Mouse (Mus musculus): ENCODE measurements around the gene Slc4a4. TPM values are rescaled to one million over a fixed set of nuclear protein-coding genes. Genes with fewer than 3 reads are reported as not detected.
A peak's percentile ranks its signal among the peaks of the same experiment; 100 is the strongest.

Gene Slc4a4
- polyA plus RNA-seq, 1 experiment = 6.3 TPM

- DNase-seq (ENCODE audit: low read depth) = no peak
Observed at GRCm38 (mm10) chr5:88917221-88917620, 30.6 kb downstream of the Slc4a4 start.

GRCm38 (mm10) chr5:88917630-88918029, 31.0 kb downstream of the Slc4a4 start:
- no peak for TF ChIP-seq CTCF (IDR thresholded peaks at IDR 0.05; ENCODE audit: borderline replicate concordance, extremely low read depth, insufficient read depth, insufficient read length)
- TF ChIP-seq POLR2A (IDR thresholded peaks at IDR 0.05; ENCODE audit: borderline replicate concordance, extremely low read depth, insufficient read depth, insufficient read length, poor library complexity, severe bottlenecking) = no peak

More at GRCm38 (mm10) chr5:88917221-88917620, 30.6 kb downstream of the Slc4a4 start:
- no peak for TF ChIP-seq CTCF (IDR thresholded peaks at IDR 0.05; ENCODE audit: borderline replicate concordance, extremely low read depth, insufficient read depth, insufficient read length)
- TF ChIP-seq POLR2A (IDR thresholded peaks at IDR 0.05; ENCODE audit: borderline replicate concordance, extremely low read depth, insufficient read depth, insufficient read length, poor library complexity, severe bottlenecking) = no peak

GRCm38 (mm10) chr5:88918538-88918937, 31.9 kb downstream of the Slc4a4 start:
- TF ChIP-seq CTCF (IDR thresholded peaks at IDR 0.05; ENCODE audit: borderline replicate concordance, extremely low read depth, insufficient read depth, insufficient read length) = no peak
- TF ChIP-seq POLR2A (IDR thresholded peaks at IDR 0.05; ENCODE audit: borderline replicate concordance, extremely low read depth, insufficient read depth, insufficient read length, poor library complexity, severe bottlenecking) = no peak
- DNase-seq (ENCODE audit: low read depth) = no peak

More at GRCm38 (mm10) chr5:88917630-88918029, 31.0 kb downstream of the Slc4a4 start:
- no peak for DNase-seq (ENCODE audit: low read depth)

- TF ChIP-seq CTCF (IDR thresholded peaks at IDR 0.05; ENCODE audit: borderline replicate concordance, extremely low read depth, insufficient read depth, insufficient read length) = no peak
- DNase-seq (ENCODE audit: low read depth) = no peak
Observed at GRCm38 (mm10) chr5:88925576-88925975, 39.0 kb downstream of the Slc4a4 start.

- TF ChIP-seq POLR2A (IDR thresholded peaks at IDR 0.05; ENCODE audit: borderline replicate concordance, extremely low read depth, insufficient read depth, insufficient read length, poor library complexity, severe bottlenecking) (no peak), CTCF (IDR thresholded peaks at IDR 0.05; ENCODE audit: borderline replicate concordance, extremely low read depth, insufficient read depth, insufficient read length) (peak; percentile 78; the same call in 1 of the 2 replicates)
- peak; percentile 76 for DNase-seq (ENCODE audit: low read depth)
Observed at GRCm38 (mm10) chr5:88928201-88928916, 41.7 kb downstream of the Slc4a4 start.

- peak; percentile 94 for DNase-seq (ENCODE audit: low read depth)
- no peak for TF ChIP-seq POLR2A (IDR thresholded peaks at IDR 0.05; ENCODE audit: borderline replicate concordance, extremely low read depth, insufficient read depth, insufficient read length, poor library complexity, severe bottlenecking)
- TF ChIP-seq CTCF (IDR thresholded peaks at IDR 0.05; ENCODE audit: borderline replicate concordance, extremely low read depth, insufficient read depth, insufficient read length) = peak; percentile 14; the same call in 1 of the 2 replicates
Observed at GRCm38 (mm10) chr5:88929392-88930094, 42.9 kb downstream of the Slc4a4 start.

GRCm38 (mm10) chr5:88930129-88930528, 43.5 kb downstream of the Slc4a4 start:
- DNase-seq (ENCODE audit: low read depth) = no peak
- no peak for TF ChIP-seq CTCF (IDR thresholded peaks at IDR 0.05; ENCODE audit: borderline replicate concordance, extremely low read depth, insufficient read depth, insufficient read length)
- no peak for TF ChIP-seq POLR2A (IDR thresholded peaks at IDR 0.05; ENCODE audit: borderline replicate concordance, extremely low read depth, insufficient read depth, insufficient read length, poor library complexity, severe bottlenecking)

- DNase-seq (ENCODE audit: low read depth) = peak; percentile 33
- TF ChIP-seq POLR2A (IDR thresholded peaks at IDR 0.05; ENCODE audit: borderline replicate concordance, extremely low read depth, insufficient read depth, insufficient read length, poor library complexity, severe bottlenecking) (no peak), CTCF (IDR thresholded peaks at IDR 0.05; ENCODE audit: borderline replicate concordance, extremely low read depth, insufficient read depth, insufficient read length) (no peak)
Observed at GRCm38 (mm10) chr5:88930611-88931010, 44.0 kb downstream of the Slc4a4 start.

- DNase-seq (ENCODE audit: low read depth) = no peak
- TF ChIP-seq CTCF (IDR thresholded peaks at IDR 0.05; ENCODE audit: borderline replicate concordance, extremely low read depth, insufficient read depth, insufficient read length) (no peak), POLR2A (IDR thresholded peaks at IDR 0.05; ENCODE audit: borderline replicate concordance, extremely low read depth, insufficient read depth, insufficient read length, poor library complexity, severe bottlenecking) (no peak)
Observed at GRCm38 (mm10) chr5:88931176-88931575, 44.6 kb downstream of the Slc4a4 start.

- peak; percentile 40 for DNase-seq (ENCODE audit: low read depth)
- no peak for TF ChIP-seq POLR2A (IDR thresholded peaks at IDR 0.05; ENCODE audit: borderline replicate concordance, extremely low read depth, insufficient read depth, insufficient read length, poor library complexity, severe bottlenecking)
- TF ChIP-seq CTCF (IDR thresholded peaks at IDR 0.05; ENCODE audit: borderline replicate concordance, extremely low read depth, insufficient read depth, insufficient read length) = no peak
Observed at GRCm38 (mm10) chr5:88933454-88933853, 46.8 kb downstream of the Slc4a4 start.

GRCm38 (mm10) chr5:88933946-88934345, 47.3 kb downstream of the Slc4a4 start:
- no peak for TF ChIP-seq POLR2A (IDR thresholded peaks at IDR 0.05; ENCODE audit: borderline replicate concordance, extremely low read depth, insufficient read depth, insufficient read length, poor library complexity, severe bottlenecking)
- TF ChIP-seq CTCF (IDR thresholded peaks at IDR 0.05; ENCODE audit: borderline replicate concordance, extremely low read depth, insufficient read depth, insufficient read length) = no peak
- peak; percentile 51 for DNase-seq (ENCODE audit: low read depth)
